14 mouse cellular contexts compared by ENCODE assay signal in genomic region chr4:148056246-148056645, GRCm38 (mm10). TPM values are rescaled to one million over a fixed set of nuclear protein-coding genes. Genes with fewer than 3 reads are reported as not detected.
A peak's percentile ranks its signal among the peaks of the same experiment; 100 is the strongest.
DNase-seq lines count a peak whose midpoint lies in the region; ATAC-seq lines count a peak whose summit lies in the region.
"Had no signal": no experiment of that assay in that cellular context is flagged by ENCODE, and none has a peak within 500 bp of the region (broad histone marks: within the 10 kb centered on the region; RNA-seq: fewer than 3 reads in every experiment).

No protein-coding gene starts in this region.

- peak; percentile 56 to 57 for DNase-seq in cerebellum, postnatal 14 days
- peak; percentile 39 to 53 for DNase-seq in heart, postnatal 10 days
- no peak for DNase-seq in heart, postnatal 25 days (ENCODE audit: low spot score)
- DNase-seq in kidney, postnatal 25 days: peak; percentile 26 to 71
- no peak for DNase-seq in frontal cortex, postnatal 25 days (ENCODE audit: low spot score in 2 of 2)
- no peak for DNase-seq in lung, postnatal 4 days
- DNase-seq: embryo, embryonic 11 days; thymus, adult 2 months had no signal

- 79% methylated on average over 7 of the region's 7 CpGs for WGBS in embryonic facial prominence, embryonic 15.5 days

- no peak overlapping the region for H3K4me2 ChIP-seq in embryonic facial prominence, embryonic 15.5 days (replicated peaks)
- H3K4me2 ChIP-seq: hindbrain, embryonic 15.5 days; lung, embryonic 15.5 days had no signal

- no peaks in the 10 kb centered on the region for H3K9me3 ChIP-seq in embryonic facial prominence, embryonic 15.5 days (replicated peaks)
- H3K9me3 ChIP-seq: hindbrain, embryonic 15.5 days; lung, embryonic 15.5 days had no signal

- H3K4me1 ChIP-seq in embryonic facial prominence, embryonic 15.5 days: no peaks in the 10 kb centered on the region
- H3K4me1 ChIP-seq: hindbrain, embryonic 15.5 days had no signal

- intact Hi-C loops in heart, postnatal 10 days (cut with DNase I): no loop called here
- intact Hi-C loops in heart, postnatal 25 days (cut with DNase I): no loop called here

- ATAC-seq in cerebellum, adult (ENCODE audit: insufficient number of reproducible peaks, low FRiP score, low TSS enrichment): no peak
- ATAC-seq in embryonic facial prominence, embryonic 15.5 days (ENCODE audit: insufficient number of reproducible peaks, low FRiP score, low TSS enrichment, low read depth): no peak

- H3K27me3 ChIP-seq in embryonic facial prominence, embryonic 15.5 days: no peaks in the 10 kb centered on the region
- H3K27me3 ChIP-seq: hindbrain, embryonic 15.5 days; lung, embryonic 15.5 days had no signal

- H3K27ac ChIP-seq in embryonic facial prominence, embryonic 15.5 days (replicated peaks): 0 out of 2 replicates have a peak overlapping the region, but pooled peaks have one; percentile 17
- H3K27ac ChIP-seq: hindbrain, embryonic 15.5 days; lung, embryonic 15.5 days had no signal

- peaks cover 74% of the 10 kb centered on the region for H3K36me3 ChIP-seq in embryonic facial prominence, embryonic 15.5 days

- no peak overlapping the region for H3K4me3 ChIP-seq in embryonic facial prominence, embryonic 15.5 days (replicated peaks)
- H3K4me3 ChIP-seq: hindbrain, embryonic 15.5 days; lung, embryonic 15.5 days had no signal

- H3K9ac ChIP-seq in embryonic facial prominence, embryonic 15.5 days: no peak overlapping the region
- H3K9ac ChIP-seq: hindbrain, embryonic 15.5 days; lung, embryonic 15.5 days had no signal

RNA-seq across cellular contexts. Expression of gene Mthfr, which starts 17.4 kb away (rescaled TPM):
- total RNA-seq in heart, postnatal 10 days (2021): 10 to 100 TPM; 15.2 to 16.5 TPM
- 10 to 100 TPM in 1 of 2 experiments, 1 to 10 TPM in 1; 9.7 to 11.3 TPM for total RNA-seq in heart, postnatal 25 days (2021)
- 21.3 and 24.9 TPM in 2 replicates for polyA plus RNA-seq in embryonic facial prominence, embryonic 15.5 days (2015; fragmentation: Nextera tagmentation; extraction: Ambion mirVana)

RNA-seq across cellular contexts. Expression of gene Clcn6, which starts 17.6 kb away (rescaled TPM):
- total RNA-seq in heart, postnatal 10 days (2021): 10 to 100 TPM; 11.0 to 14.6 TPM
- 1 to 10 TPM; 8.6 to 8.7 TPM for total RNA-seq in heart, postnatal 25 days (2021)
- 6.3 and 7.6 TPM in 2 replicates for polyA plus RNA-seq in embryonic facial prominence, embryonic 15.5 days (2015; fragmentation: Nextera tagmentation; extraction: Ambion mirVana)

RNA-seq across cellular contexts. Expression of gene Agtrap, which starts 31.6 kb away (rescaled TPM):
- total RNA-seq in heart, postnatal 10 days (2021): 10 to 100 TPM; 33.6 to 37.0 TPM
- 10 to 100 TPM; 43.0 to 43.5 TPM for total RNA-seq in heart, postnatal 25 days (2021)
- polyA plus RNA-seq in embryonic facial prominence, embryonic 15.5 days (2015; fragmentation: Nextera tagmentation; extraction: Ambion mirVana): 14.2 and 15.6 TPM in 2 replicates

RNA-seq across cellular contexts. Expression of gene Nppa, which starts 55.7 kb away (rescaled TPM):
- 1,000 to 10,000 TPM in 1 of 2 experiments, 100 to 1,000 TPM in 1; 613 to 1,804 TPM for total RNA-seq in heart, postnatal 10 days (2021)
- total RNA-seq in heart, postnatal 25 days (2021): 1,000 to 10,000 TPM; 2,183 to 2,475 TPM
- 0.42 and 0.43 TPM in 2 replicates for polyA plus RNA-seq in embryonic facial prominence, embryonic 15.5 days (2015; fragmentation: Nextera tagmentation; extraction: Ambion mirVana)
- total RNA-seq: adrenal gland, postnatal 14 days; megakaryocyte-erythroid progenitor cell, adult 5-6 weeks had no signal

Comparison
In these comparisons a context has a peak if more than half of its experiments do, and no peak if none do; other contexts are left out.
1. DNase-seq: peak in cerebellum, postnatal 14 days (2 of 2), heart, postnatal 10 days (2 of 2) and kidney, postnatal 25 days (2 of 2); none in heart, postnatal 25 days (single experiment), frontal cortex, postnatal 25 days (0 of 2) and lung, postnatal 4 days (0 of 2).